Mouse (Mus musculus): ENCODE data around the gene Trim50. TPM values are rescaled to one million over a fixed set of nuclear protein-coding genes. Genes with fewer than 3 reads are reported as not detected.

The Trim50 gene
- polyA plus RNA-seq, 1 experiment from 2014 or later, result 1.2 TPM

GRCm38 (mm10) chr5:135400244-135400643, 47.1 kb downstream of the Trim50 start:
- H3K4me3 ChIP-seq (replicated peaks; ENCODE audit: low read length), result no peak overlapping the region
- 5% methylated on average over 2 of the region's 2 CpGs for WGBS
- ATAC-seq (ENCODE audit: insufficient read depth, low FRiP score), result peak; percentile 63; the same call in 1 of the 2 replicates

GRCm38 (mm10) chr5:135404623-135405022, 51.5 kb downstream of the Trim50 start:
- WGBS, result 38% methylated on average over 20 of the region's 20 CpGs
- Histone ChIP-seq H3K4me3 (replicated peaks; ENCODE audit: low read length) (no peak overlapping the region), H3K27ac (ENCODE audit: low read length) (no peak overlapping the region), H3K27me3 (ENCODE audit: control insufficient read depth, insufficient read depth, low read length) (no peaks in the 10 kb centered on the region), H3K36me3 (ENCODE audit: control insufficient read depth, insufficient read depth, low read length) (no peaks in the 10 kb centered on the region), H3K9me3 (replicated peaks; ENCODE audit: control insufficient read depth, low read length) (no peaks in the 10 kb centered on the region), H3K9ac (ENCODE audit: low read length) (no peak overlapping the region), H3K4me1 (ENCODE audit: control insufficient read depth, insufficient read depth, low read length) (no peaks in the 10 kb centered on the region), H3K4me2 (ENCODE audit: low read depth, low read length) (no peak overlapping the region)
- no peak for ATAC-seq (ENCODE audit: insufficient read depth, low FRiP score)

More at GRCm38 (mm10) chr5:135400244-135400643, 47.1 kb downstream of the Trim50 start:
- H3K9me3 ChIP-seq (replicated peaks; ENCODE audit: control insufficient read depth, low read length), result no peaks in the 10 kb centered on the region
- H3K9ac ChIP-seq (ENCODE audit: low read length), result no peak overlapping the region
- H3K4me2 ChIP-seq (ENCODE audit: low read depth, low read length), result no peak overlapping the region
- H3K36me3 ChIP-seq (ENCODE audit: control insufficient read depth, insufficient read depth, low read length), result no peaks in the 10 kb centered on the region
- no peak overlapping the region for H3K27ac ChIP-seq (ENCODE audit: low read length)
- no peaks in the 10 kb centered on the region for H3K27me3 ChIP-seq (ENCODE audit: control insufficient read depth, insufficient read depth, low read length)
- H3K4me1 ChIP-seq (ENCODE audit: control insufficient read depth, insufficient read depth, low read length), result no peaks in the 10 kb centered on the region

- Histone ChIP-seq H3K4me1 (ENCODE audit: control insufficient read depth, insufficient read depth, low read length) (no peaks in the 10 kb centered on the region), H3K27ac (ENCODE audit: low read length) (no peak overlapping the region), H3K4me2 (ENCODE audit: low read depth, low read length) (no peak overlapping the region), H3K27me3 (ENCODE audit: control insufficient read depth, insufficient read depth, low read length) (no peaks in the 10 kb centered on the region), H3K36me3 (ENCODE audit: control insufficient read depth, insufficient read depth, low read length) (no peaks in the 10 kb centered on the region), H3K9me3 (replicated peaks; ENCODE audit: control insufficient read depth, low read length) (no peaks in the 10 kb centered on the region), H3K9ac (ENCODE audit: low read length) (no peak overlapping the region), H3K4me3 (replicated peaks; ENCODE audit: low read length) (no peak overlapping the region)
- no peak for ATAC-seq (ENCODE audit: insufficient read depth, low FRiP score)
- 80% methylated on average over 9 of the region's 9 CpGs for WGBS
Measured at GRCm38 (mm10) chr5:135405437-135405836, 52.3 kb downstream of the Trim50 start.

- no peak for ATAC-seq (ENCODE audit: insufficient read depth, low FRiP score)
- no peaks in the 10 kb centered on the region for H3K9me3 ChIP-seq (replicated peaks; ENCODE audit: control insufficient read depth, low read length)
- no peaks in the 10 kb centered on the region for H3K36me3 ChIP-seq (ENCODE audit: control insufficient read depth, insufficient read depth, low read length)
- no peak overlapping the region for H3K27ac ChIP-seq (ENCODE audit: low read length)
- no peak overlapping the region for H3K4me2 ChIP-seq (ENCODE audit: low read depth, low read length)
- H3K4me1 ChIP-seq (ENCODE audit: control insufficient read depth, insufficient read depth, low read length), result no peaks in the 10 kb centered on the region
- no peak overlapping the region for H3K9ac ChIP-seq (ENCODE audit: low read length)
- no peak overlapping the region for H3K4me3 ChIP-seq (replicated peaks; ENCODE audit: low read length)
- 86% methylated on average over 4 of the region's 4 CpGs for WGBS
- no peaks in the 10 kb centered on the region for H3K27me3 ChIP-seq (ENCODE audit: control insufficient read depth, insufficient read depth, low read length)
Measured at GRCm38 (mm10) chr5:135408114-135408513, 55.0 kb downstream of the Trim50 start.

- Histone ChIP-seq H3K27me3 (ENCODE audit: control insufficient read depth, insufficient read depth, low read length) (no peaks in the 10 kb centered on the region), H3K36me3 (ENCODE audit: control insufficient read depth, insufficient read depth, low read length) (0 out of 2 replicates have a peak, but pooled peaks cover 5% of the 10 kb centered on the region), H3K4me2 (ENCODE audit: low read depth, low read length) (no peak overlapping the region), H3K9me3 (replicated peaks; ENCODE audit: control insufficient read depth, low read length) (no peaks in the 10 kb centered on the region), H3K4me1 (ENCODE audit: control insufficient read depth, insufficient read depth, low read length) (no peaks in the 10 kb centered on the region), H3K4me3 (replicated peaks; ENCODE audit: low read length) (no peak overlapping the region), H3K27ac (ENCODE audit: low read length) (no peak overlapping the region), H3K9ac (ENCODE audit: low read length) (no peak overlapping the region)
- no peak for ATAC-seq (ENCODE audit: insufficient read depth, low FRiP score)
- WGBS, result 91% methylated on average over 9 of the region's 9 CpGs
Measured at GRCm38 (mm10) chr5:135410266-135410665, 57.2 kb downstream of the Trim50 start.

Small RNAs within 50 kb of the gene (microRNA-seq; reads per million reads assigned to microRNA genes)
- 1.7 reads per million, percentile 2 among the genes with 10 or more reads in this experiment for gene Mir7033

Other genes with a start within 250 kb of the Trim50 start
- 23.9 and 26.4 TPM in 2 replicates for gene Tbl2, start 203.6 kb upstream of the Trim50 start, polyA plus RNA-seq (2015; fragmentation: Nextera tagmentation; extraction: Ambion mirVana)
- 50.1 and 54.6 TPM in 2 replicates for gene Bcl7b, start 185.0 kb upstream of the Trim50 start, polyA plus RNA-seq (2015; fragmentation: Nextera tagmentation; extraction: Ambion mirVana)
- gene Baz1b, start 166.0 kb upstream of the Trim50 start, polyA plus RNA-seq (2015; fragmentation: Nextera tagmentation; extraction: Ambion mirVana), result 24.3 and 28.5 TPM in 2 replicates
- 0.47 and 1.5 TPM in 2 replicates for gene Fzd9, start 102.1 kb upstream of the Trim50 start, polyA plus RNA-seq (2015; fragmentation: Nextera tagmentation; extraction: Ambion mirVana)
- gene Fkbp6, start 3.3 kb upstream of the Trim50 start, polyA plus RNA-seq (2015; fragmentation: Nextera tagmentation; extraction: Ambion mirVana), result 0.30 and 0.35 TPM in 2 replicates
- gene Nsun5, start 16.7 kb downstream of the Trim50 start, polyA plus RNA-seq (2015; fragmentation: Nextera tagmentation; extraction: Ambion mirVana), result 31.5 and 34.6 TPM in 2 replicates
- 7.7 and 8.7 TPM in 2 replicates for gene Pom121, start 41.3 kb downstream of the Trim50 start, polyA plus RNA-seq (2015; fragmentation: Nextera tagmentation; extraction: Ambion mirVana)
- 22.2 and 26.5 TPM in 2 replicates for gene Hip1, start 191.8 kb downstream of the Trim50 start, polyA plus RNA-seq (2015; fragmentation: Nextera tagmentation; extraction: Ambion mirVana)
- gene Ccl26, start 210.3 kb downstream of the Trim50 start, polyA plus RNA-seq (2015; fragmentation: Nextera tagmentation; extraction: Ambion mirVana), result not detected in 2 replicates
- 5.4 and 8.6 TPM in 2 replicates for gene Ccl24, start 219.8 kb downstream of the Trim50 start, polyA plus RNA-seq (2015; fragmentation: Nextera tagmentation; extraction: Ambion mirVana)

Data from stomach, embryonic 16.5 days (tissue).